Mouse (Mus musculus): ENCODE results near the gene B3galt5.
"Not testable (repeated sequence)": the region's sequence is repeated elsewhere in the genome, so short reads cannot be mapped to it uniquely, and the experiment has no call there.

Gene B3galt5

GRCm38 (mm10) chr16:96258429-96258828 lies 22.8 kb downstream of the B3galt5 start:
- DNase-seq (ENCODE audit: low spot score in 2 of 2): peak in 1 of 2 experiments; percentile 29

- no peak for DNase-seq (ENCODE audit: low spot score in 2 of 2)
Observed at GRCm38 (mm10) chr16:96271736-96272135, 36.1 kb downstream of the B3galt5 start.

GRCm38 (mm10) chr16:96272929-96273619 lies 37.5 kb downstream of the B3galt5 start:
- DNase-seq (ENCODE audit: low spot score in 2 of 2): no peak

- no peak for DNase-seq (ENCODE audit: low spot score in 2 of 2)
Observed at GRCm38 (mm10) chr16:96276596-96276995, 41.0 kb downstream of the B3galt5 start.

- no peak for DNase-seq (ENCODE audit: low spot score in 2 of 2)
Observed at GRCm38 (mm10) chr16:96278491-96279224, 43.1 kb downstream of the B3galt5 start.

- DNase-seq (ENCODE audit: low spot score in 2 of 2): no peak
Observed at GRCm38 (mm10) chr16:96280719-96281605, 45.4 kb downstream of the B3galt5 start.

GRCm38 (mm10) chr16:96282566-96282965 lies 47.0 kb downstream of the B3galt5 start:
- DNase-seq (ENCODE audit: low spot score in 2 of 2): no peak

GRCm38 (mm10) chr16:96291885-96292284 lies 56.3 kb downstream of the B3galt5 start:
- no peak for DNase-seq (ENCODE audit: low spot score in 2 of 2)

GRCm38 (mm10) chr16:96292530-96293173 lies 57.1 kb downstream of the B3galt5 start:
- no peak for DNase-seq (ENCODE audit: low spot score in 2 of 2)

- DNase-seq (ENCODE audit: low spot score in 2 of 2): no peak
Observed at GRCm38 (mm10) chr16:96298075-96298474, 62.5 kb downstream of the B3galt5 start.

- no peak for DNase-seq (ENCODE audit: low spot score in 2 of 2)
Observed at GRCm38 (mm10) chr16:96298574-96298973, 63.0 kb downstream of the B3galt5 start.

GRCm38 (mm10) chr16:96303356-96303755 lies 67.8 kb downstream of the B3galt5 start:
- no peak for DNase-seq (ENCODE audit: low spot score in 2 of 2)

GRCm38 (mm10) chr16:96304438-96304837 lies 68.8 kb downstream of the B3galt5 start:
- DNase-seq (ENCODE audit: low spot score in 2 of 2): no peak

GRCm38 (mm10) chr16:96306905-96307304 lies 71.3 kb downstream of the B3galt5 start:
- no peak for DNase-seq (ENCODE audit: low spot score in 2 of 2)

GRCm38 (mm10) chr16:96317803-96318202 lies 82.2 kb downstream of the B3galt5 start:
- DNase-seq (ENCODE audit: low spot score in 2 of 2): no peak

GRCm38 (mm10) chr16:96322739-96323138 lies 87.1 kb downstream of the B3galt5 start:
- DNase-seq (ENCODE audit: low spot score in 2 of 2): no peak

- no peak for DNase-seq (ENCODE audit: low spot score in 2 of 2)
Observed at GRCm38 (mm10) chr16:96323166-96323565, 87.6 kb downstream of the B3galt5 start.

- DNase-seq (ENCODE audit: low spot score in 2 of 2): no peak
Observed at GRCm38 (mm10) chr16:96326110-96326999, 90.8 kb downstream of the B3galt5 start.

GRCm38 (mm10) chr16:96327251-96327650 lies 91.7 kb downstream of the B3galt5 start:
- not testable (repeated sequence) for DNase-seq (ENCODE audit: low spot score in 2 of 2)

GRCm38 (mm10) chr16:96339570-96339969 lies 104.0 kb downstream of the B3galt5 start:
- no peak for DNase-seq (ENCODE audit: low spot score in 2 of 2)

- no peak for DNase-seq (ENCODE audit: low spot score in 2 of 2)
Observed at GRCm38 (mm10) chr16:96341269-96341668, 105.7 kb downstream of the B3galt5 start.
